Mouse (Mus musculus) testis, adult 2 months (tissue): Measurements from ENCODE around the gene Mrpl52.

ENCODE experiments used
- CTCF ChIP-seq: fragments of 200-500 bp; IDR thresholded peaks from 2 replicates; pipeline ENCODE4 v1.5.1; 2012; ENCODE audit warnings: low read depth, mild to moderate bottlenecking, inconsistent platforms, low read length, moderate library complexity; ENCODE audit not compliant: control insufficient read depth, insufficient read depth, insufficient replicate concordance
- POLR2A ChIP-seq: fragments of 200-500 bp; IDR thresholded peaks from 2 replicates; pipeline ENCODE4 v1.6.1; 2012; ENCODE audit warnings: low read depth, mild to moderate bottlenecking, inconsistent platforms, low read length, moderate library complexity; ENCODE audit not compliant: control insufficient read depth

- TF ChIP-seq POLR2A (no peak), CTCF (no peak)
Measured at GRCm38 (mm10) chr14:54415241-54416020, 11.3 kb upstream of the Mrpl52 start.
